Mouse (Mus musculus) hindbrain, embryonic 14.5 days (tissue): Measurements from ENCODE around the gene Oas2. TPM values are rescaled to one million over a fixed set of nuclear protein-coding genes. Genes with fewer than 3 reads are reported as not detected.

Source experiments
- ATAC-seq: fragments of 200-750 bp; cut with Nextera tagmentation; 2 replicates; pipeline ENCODE4 v1.8.0; 2017; ENCODE audit warnings: moderate number of reproducible peaks, mild to moderate bottlenecking, moderate TSS enrichment, moderate library complexity; ENCODE audit not compliant: low FRiP score
- DNase-seq: peaks from one replicate; pipeline ENCODE4 v3.0.0-alpha.2; 2015; ENCODE audit warnings: low spot score
- H3K27ac ChIP-seq: fragments of 300-500 bp; sonication (generic); 2 replicates; pipeline ENCODE4 v1.5.1; 2014; ENCODE audit warnings: mild to moderate bottlenecking, moderate library complexity
- H3K27me3 ChIP-seq: fragments of 300-500 bp; sonication (generic); 2 replicates; pipeline ENCODE4 v1.6.1; 2014; ENCODE audit warnings: mild to moderate bottlenecking, low read length, mixed read lengths; ENCODE audit not compliant: control insufficient read depth, insufficient read depth
- H3K36me3 ChIP-seq: fragments of 300-500 bp; sonication (generic); replicated peaks from 2 replicates; pipeline ENCODE4 v1.6.1; 2014; ENCODE audit not compliant: control insufficient read depth, insufficient read depth
- H3K4me1 ChIP-seq: fragments of 300-500 bp; sonication (generic); replicated peaks from 2 replicates; pipeline ENCODE4 v1.6.1; 2014; ENCODE audit warnings: antibody characterized with exemption, low read length, mixed read lengths; ENCODE audit not compliant: control insufficient read depth, insufficient read depth
- H3K4me2 ChIP-seq: fragments of 300-500 bp; sonication (generic); replicated peaks from 2 replicates; pipeline ENCODE4 v1.6.1; 2014; ENCODE audit warnings: mild to moderate bottlenecking, moderate library complexity
- H3K4me3 ChIP-seq: fragments of 300-500 bp; sonication (generic); replicated peaks from 2 replicates; pipeline ENCODE4 v1.5.1; 2014; ENCODE audit warnings: mild to moderate bottlenecking, low read length
- H3K9ac ChIP-seq: fragments of 300-500 bp; sonication (generic); 2 replicates; pipeline ENCODE4 v1.6.1; 2014
- H3K9me3 ChIP-seq: fragments of 300-500 bp; sonication (generic); 2 replicates; pipeline ENCODE4 v1.6.1; 2016; ENCODE audit warnings: low read length; ENCODE audit not compliant: control insufficient read depth
- WGBS: fragments of 180-500 bp; shearing (Covaris S2); extraction: QIAGEN DNeasy Blood & Tissue Kit; methylation state at CpG from one replicate; pipeline ENCODE4 v1.1.7; 2014; 5-methylcytosine and 5-hydroxymethylcytosine counted together
- polyA plus RNA-seq: library from polyadenylated mRNA; unstranded; fragments of >200 nt; fragmentation: Nextera tagmentation; extraction: Ambion mirVana; gene quantifications from 2 replicates; pipeline ENCODE4 v1.2.1, GENCODE M21; 2014

Oas2 gene
- polyA plus RNA-seq, 1 experiment from 2014 or later, result 0.32 TPM

DNA sequence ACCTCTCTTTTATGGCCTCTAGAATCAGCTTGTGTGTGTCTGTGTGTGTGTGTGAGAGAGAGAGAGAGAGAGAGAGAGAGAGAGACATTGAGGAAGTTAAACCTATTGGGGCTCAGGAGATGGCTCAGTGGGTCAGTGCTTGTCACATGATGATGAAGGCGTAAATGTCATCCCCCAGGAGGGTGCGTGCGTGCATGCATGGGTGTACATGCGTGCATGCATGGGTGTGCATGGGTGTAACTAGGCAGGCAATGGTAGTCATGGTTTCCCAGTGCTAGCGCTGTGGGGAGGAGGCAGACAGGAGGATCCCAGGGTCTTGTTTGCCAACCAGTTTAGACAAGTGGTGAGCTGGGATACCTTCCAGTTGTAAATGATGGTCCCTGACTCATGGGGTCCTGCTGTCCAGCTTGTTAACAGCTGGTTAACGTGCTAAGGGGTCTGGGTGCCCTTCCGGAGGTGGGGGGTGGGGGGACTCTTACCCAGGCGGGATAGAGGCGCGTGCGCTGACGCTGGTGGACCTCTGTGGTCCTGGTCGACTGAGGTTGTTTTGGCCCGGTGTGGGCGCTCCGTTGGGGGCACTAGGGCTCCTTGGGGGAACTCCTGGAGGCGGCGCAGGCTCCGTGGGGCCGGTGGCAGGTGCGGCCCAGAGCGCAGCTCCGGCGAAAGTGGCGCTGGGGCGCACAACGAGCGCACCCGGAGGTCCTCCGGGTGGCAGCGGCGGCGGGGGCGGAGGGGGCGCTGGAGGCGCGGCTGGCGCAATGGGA lies 55.5 kb downstream of the Oas2 start:
- Histone ChIP-seq H3K36me3 (peaks cover 45% of the 10 kb centered on the region), H3K4me1 (peaks cover 8% of the 10 kb centered on the region; the same call in 1 of the 2 replicates), H3K27me3 (peaks cover 36% of the 10 kb centered on the region), H3K9ac (no peak overlapping the region), H3K9me3 (no peaks in the 10 kb centered on the region), H3K27ac (no peak overlapping the region), H3K4me3 (no peak overlapping the region), H3K4me2 (0 out of 2 replicates have a peak overlapping the region, but pooled peaks have one; percentile 11)
- DNase-seq, result no peak
- no peak for ATAC-seq
- WGBS, result 13% methylated on average over 37 of the region's 38 CpGs

DNA sequence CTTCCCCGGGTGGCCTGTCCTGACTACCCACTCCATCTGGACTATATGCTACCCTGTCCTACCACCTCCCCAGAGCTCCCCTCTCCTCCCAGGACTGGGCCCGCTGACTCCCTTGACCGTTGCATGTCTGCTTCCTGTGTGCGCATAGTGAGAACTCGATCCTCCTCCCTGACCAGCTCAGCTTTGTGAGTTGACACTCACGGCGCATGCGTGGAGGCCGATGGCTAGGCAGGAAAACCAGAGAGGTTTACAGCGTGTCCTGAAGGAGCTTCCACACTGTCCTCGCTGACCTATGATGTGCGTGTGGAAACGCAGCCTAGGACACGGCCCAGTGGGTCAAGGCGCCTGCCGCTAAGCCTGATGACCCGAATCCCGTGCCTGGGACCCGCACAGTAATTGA lies 57.6 kb downstream of the Oas2 start:
- no peak overlapping the region for H3K27ac ChIP-seq
- DNase-seq (no peak), ATAC-seq (no peak)
- H3K4me3 ChIP-seq, result no peak overlapping the region
- H3K36me3 ChIP-seq, result peaks cover 54% of the 10 kb centered on the region
- no peaks in the 10 kb centered on the region for H3K9me3 ChIP-seq
- WGBS, result 77% methylated on average over 19 of the region's 19 CpGs
- peaks cover 36% of the 10 kb centered on the region for H3K27me3 ChIP-seq
- H3K4me2 ChIP-seq, result no peak overlapping the region
- no peak overlapping the region for H3K9ac ChIP-seq
- H3K4me1 ChIP-seq, result no peaks in the 10 kb centered on the region; the same call in 1 of the 2 replicates

DNA sequence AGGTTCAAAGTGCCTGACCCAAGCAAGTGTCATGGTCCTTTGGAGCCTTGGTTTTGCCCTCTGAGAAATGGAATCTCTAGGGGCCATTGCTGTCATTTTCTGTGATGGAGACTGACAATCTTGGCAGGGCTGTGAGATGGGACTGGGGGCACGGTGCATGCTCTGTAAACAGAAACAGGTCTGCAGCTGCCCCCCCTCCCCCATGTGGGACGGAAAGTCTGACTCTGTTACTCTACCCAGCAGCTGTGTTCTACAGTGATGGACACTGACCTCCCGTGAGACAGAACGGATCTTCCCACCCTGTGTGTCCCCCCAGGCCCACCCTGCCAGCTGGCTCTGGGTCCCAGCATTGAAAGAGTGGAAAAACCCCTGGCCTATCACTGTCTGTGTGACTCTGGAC lies 59.2 kb downstream of the Oas2 start:
- Histone ChIP-seq H3K4me1 (no peaks in the 10 kb centered on the region; the same call in 1 of the 2 replicates), H3K9ac (no peak overlapping the region), H3K27ac (no peak overlapping the region), H3K27me3 (peaks cover 25% of the 10 kb centered on the region), H3K4me3 (no peak overlapping the region), H3K36me3 (peaks cover 61% of the 10 kb centered on the region), H3K9me3 (no peaks in the 10 kb centered on the region), H3K4me2 (no peak overlapping the region)
- ATAC-seq (no peak), DNase-seq (no peak)
- 53% methylated on average over 4 of the region's 4 CpGs for WGBS

DNA sequence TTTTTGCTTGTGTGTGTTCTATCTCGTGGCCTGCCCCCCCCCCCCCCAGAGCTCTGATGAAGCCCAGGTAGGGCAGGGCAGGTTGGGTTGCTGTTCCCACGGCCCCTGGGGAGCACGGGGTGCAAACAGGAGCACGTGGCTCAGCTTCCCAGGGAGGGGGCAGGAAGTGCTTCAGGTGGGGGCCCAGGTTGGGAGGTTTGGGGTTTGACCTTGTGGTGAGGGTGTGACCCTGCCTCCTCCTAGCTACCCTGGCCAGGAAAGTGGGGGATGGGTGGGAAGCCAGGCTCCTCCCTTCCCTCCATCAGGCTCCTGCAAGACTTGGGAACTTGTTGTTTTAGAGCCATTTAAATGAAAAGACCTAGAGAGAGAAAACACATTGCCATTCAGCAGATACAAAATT lies 61.2 kb downstream of the Oas2 start:
- H3K9me3 ChIP-seq, result no peaks in the 10 kb centered on the region
- no peak overlapping the region for H3K4me3 ChIP-seq
- H3K36me3 ChIP-seq, result peaks cover 63% of the 10 kb centered on the region
- no peak for ATAC-seq
- H3K27ac ChIP-seq, result no peak overlapping the region
- no peaks in the 10 kb centered on the region for H3K4me1 ChIP-seq
- H3K27me3 ChIP-seq, result peaks cover 19% of the 10 kb centered on the region
- H3K9ac ChIP-seq, result no peak overlapping the region
- WGBS, result 60% methylated on average over 4 of the region's 4 CpGs
- H3K4me2 ChIP-seq, result no peak overlapping the region
- DNase-seq, result no peak

DNA sequence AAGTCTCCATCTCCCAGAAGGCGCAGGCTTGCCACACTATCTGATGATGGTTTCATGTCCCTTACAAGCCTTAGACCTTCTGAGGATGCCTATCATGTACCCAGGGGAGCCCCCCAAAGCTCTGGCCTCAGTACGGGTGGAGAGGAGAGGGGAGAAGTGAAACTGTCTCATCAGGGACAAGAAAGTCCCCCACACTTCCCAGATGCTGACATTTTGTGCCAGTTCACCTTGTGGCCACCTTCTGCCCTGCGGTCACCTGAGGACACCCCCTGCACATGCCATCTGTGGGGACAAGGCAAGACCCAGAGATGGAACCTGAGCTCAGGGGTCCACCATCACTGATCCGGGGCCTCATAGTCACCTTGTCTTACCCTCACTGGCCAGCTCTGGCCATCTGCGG lies 61.8 kb downstream of the Oas2 start:
- Histone ChIP-seq H3K4me3 (no peak overlapping the region), H3K4me2 (no peak overlapping the region), H3K9ac (no peak overlapping the region), H3K36me3 (peaks cover 62% of the 10 kb centered on the region), H3K4me1 (no peaks in the 10 kb centered on the region), H3K27me3 (peaks cover 21% of the 10 kb centered on the region), H3K9me3 (no peaks in the 10 kb centered on the region), H3K27ac (no peak overlapping the region)
- WGBS, result 96% methylated on average over 5 of the region's 5 CpGs
- DNase-seq (no peak), ATAC-seq (no peak)

DNA sequence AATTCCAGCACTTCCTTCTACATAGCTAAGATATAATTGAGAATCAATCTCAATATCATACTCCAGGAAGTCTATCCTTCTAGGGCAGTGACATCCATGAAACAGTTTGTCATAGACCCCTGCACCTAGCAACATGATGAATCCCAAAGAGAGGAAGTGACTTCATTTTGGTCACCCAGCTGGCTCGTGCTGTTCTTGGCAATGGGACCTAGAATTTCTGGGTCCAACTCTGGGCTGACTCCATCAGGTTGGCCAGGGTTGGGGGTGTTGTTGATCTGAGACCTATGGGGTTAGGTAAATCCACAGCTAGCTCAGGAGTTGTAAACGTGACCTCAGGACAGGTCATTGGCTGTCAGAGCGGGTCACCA lies 62.2 kb downstream of the Oas2 start:
- Histone ChIP-seq H3K9me3 (no peaks in the 10 kb centered on the region), H3K36me3 (peaks cover 61% of the 10 kb centered on the region), H3K9ac (no peak overlapping the region), H3K27ac (no peak overlapping the region), H3K27me3 (peaks cover 24% of the 10 kb centered on the region), H3K4me2 (no peak overlapping the region), H3K4me1 (no peaks in the 10 kb centered on the region), H3K4me3 (no peak overlapping the region)
- DNase-seq, result no peak
- WGBS, result 85% methylated on average over 3 of the region's 3 CpGs
- ATAC-seq, result no peak

DNA sequence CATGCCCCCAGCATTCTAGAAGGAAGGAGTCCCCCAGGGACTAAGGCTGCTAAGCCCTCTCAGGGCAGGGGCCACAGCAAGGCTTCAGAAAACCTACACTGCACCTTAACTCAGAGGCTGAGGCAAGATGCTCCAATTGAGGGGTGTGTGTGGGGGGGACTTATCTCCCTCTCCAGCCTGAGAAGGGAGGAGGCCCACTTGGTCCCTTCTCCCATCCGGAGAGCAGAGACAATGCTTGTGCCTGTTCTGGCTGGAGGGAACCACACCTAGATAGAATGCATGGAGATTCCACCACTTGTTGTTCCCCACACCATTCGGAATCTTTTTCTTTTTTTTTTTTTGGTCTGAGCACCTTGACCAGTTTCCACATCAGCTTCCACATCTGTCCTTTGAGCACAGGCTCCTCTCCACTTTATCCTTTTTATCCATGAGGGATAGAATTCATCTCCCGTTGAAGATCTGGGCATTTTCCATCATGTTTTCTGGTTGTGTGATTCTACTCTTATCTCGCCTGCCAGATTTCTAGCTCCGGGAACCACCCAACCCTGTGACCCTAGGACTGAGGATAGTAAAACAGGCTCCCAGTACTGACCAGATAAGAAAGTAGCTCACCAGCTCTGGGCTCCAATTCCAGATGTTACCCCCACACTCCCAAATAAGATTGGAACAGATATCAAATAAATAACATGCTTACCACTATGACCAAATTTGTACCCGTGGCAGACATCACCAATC lies 62.7 kb downstream of the Oas2 start:
- H3K27me3 ChIP-seq, result peaks cover 29% of the 10 kb centered on the region
- no peaks in the 10 kb centered on the region for H3K4me1 ChIP-seq
- H3K27ac ChIP-seq, result no peak overlapping the region
- H3K9ac ChIP-seq, result no peak overlapping the region
- no peak overlapping the region for H3K4me2 ChIP-seq
- no peaks in the 10 kb centered on the region for H3K9me3 ChIP-seq
- no peak overlapping the region for H3K4me3 ChIP-seq
- ATAC-seq (no peak), DNase-seq (no peak)
- WGBS, result 83% methylated on average over 6 of the region's 6 CpGs
- peaks cover 61% of the 10 kb centered on the region for H3K36me3 ChIP-seq

DNA sequence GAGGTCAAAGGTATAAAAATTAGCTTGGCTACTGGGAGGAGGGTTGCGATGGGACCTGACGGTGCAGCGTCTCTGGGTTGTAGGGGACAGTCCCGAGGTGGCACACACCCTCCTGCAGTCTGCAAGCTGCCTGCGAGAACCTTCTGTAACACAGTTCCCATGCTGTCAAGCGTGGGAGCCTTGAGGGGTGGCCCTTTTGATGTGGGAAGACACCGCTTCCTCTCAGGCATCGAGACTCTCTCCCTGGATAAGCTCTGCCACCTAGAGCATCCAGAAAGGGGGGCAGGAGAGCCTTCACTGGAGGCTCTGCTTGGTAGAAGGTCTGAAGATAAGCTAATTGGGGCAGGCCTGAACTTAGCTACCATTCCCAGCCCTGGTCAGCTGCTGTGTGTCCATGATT lies 64.0 kb downstream of the Oas2 start:
- no peak for DNase-seq
- Histone ChIP-seq H3K36me3 (peaks cover 62% of the 10 kb centered on the region), H3K27me3 (peaks cover 29% of the 10 kb centered on the region), H3K27ac (no peak overlapping the region), H3K4me3 (no peak overlapping the region), H3K9ac (no peak overlapping the region), H3K4me2 (no peak overlapping the region), H3K4me1 (peaks cover 1% of the 10 kb centered on the region), H3K9me3 (no peaks in the 10 kb centered on the region)
- ATAC-seq, result no peak
- WGBS, result 81% methylated on average over 8 of the region's 8 CpGs

DNA sequence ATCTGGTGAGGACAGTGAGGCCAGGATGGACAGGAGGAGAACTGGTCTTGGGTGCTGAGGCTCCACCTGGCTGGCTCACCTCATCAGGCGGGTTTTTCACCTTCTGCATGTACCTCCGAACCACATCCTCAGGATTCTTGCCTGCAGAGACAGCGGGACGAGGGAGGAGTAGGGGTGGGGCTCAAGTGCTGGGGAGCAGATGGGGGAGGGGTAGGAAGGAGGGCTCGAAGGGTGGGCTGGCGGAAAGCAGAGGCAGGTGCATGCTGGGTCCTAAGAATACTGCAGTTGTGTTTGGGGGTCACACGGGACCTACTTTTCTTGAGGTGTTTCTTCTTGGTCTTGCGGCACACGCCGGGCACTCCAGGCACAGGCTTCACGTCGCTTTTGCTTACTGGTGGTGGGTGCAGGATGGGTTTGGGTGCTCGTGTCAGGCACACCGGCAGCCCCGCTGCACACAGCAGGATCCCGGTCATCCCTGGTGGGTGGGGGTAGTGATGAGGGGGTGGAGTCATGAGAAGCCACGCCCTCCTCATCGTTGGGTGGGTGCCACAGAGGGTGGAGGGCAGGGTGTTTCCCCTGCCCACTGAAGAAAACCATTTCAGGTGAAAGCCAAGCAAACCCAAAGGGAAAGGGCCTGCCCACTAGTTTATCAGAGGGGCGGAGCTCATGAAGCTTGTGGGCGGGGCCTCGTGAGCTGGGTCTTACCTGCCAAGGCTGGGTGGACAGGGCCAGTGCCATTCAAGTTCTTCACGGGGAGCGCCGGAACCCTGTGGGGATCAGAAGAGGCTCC lies 66.5 kb downstream of the Oas2 start:
- peaks cover 54% of the 10 kb centered on the region for H3K36me3 ChIP-seq
- H3K9ac ChIP-seq, result no peak overlapping the region
- H3K27me3 ChIP-seq, result peaks cover 29% of the 10 kb centered on the region
- H3K27ac ChIP-seq, result no peak overlapping the region
- peaks cover 15% of the 10 kb centered on the region for H3K4me1 ChIP-seq
- DNase-seq (no peak), ATAC-seq (no peak)
- no peak overlapping the region for H3K4me3 ChIP-seq
- WGBS, result 11% methylated on average over 24 of the region's 24 CpGs
- no peaks in the 10 kb centered on the region for H3K9me3 ChIP-seq
- no peak overlapping the region for H3K4me2 ChIP-seq
